Comparison of ENCODE assay signal across 13 mouse cellular contexts in the genomic region with DNA sequence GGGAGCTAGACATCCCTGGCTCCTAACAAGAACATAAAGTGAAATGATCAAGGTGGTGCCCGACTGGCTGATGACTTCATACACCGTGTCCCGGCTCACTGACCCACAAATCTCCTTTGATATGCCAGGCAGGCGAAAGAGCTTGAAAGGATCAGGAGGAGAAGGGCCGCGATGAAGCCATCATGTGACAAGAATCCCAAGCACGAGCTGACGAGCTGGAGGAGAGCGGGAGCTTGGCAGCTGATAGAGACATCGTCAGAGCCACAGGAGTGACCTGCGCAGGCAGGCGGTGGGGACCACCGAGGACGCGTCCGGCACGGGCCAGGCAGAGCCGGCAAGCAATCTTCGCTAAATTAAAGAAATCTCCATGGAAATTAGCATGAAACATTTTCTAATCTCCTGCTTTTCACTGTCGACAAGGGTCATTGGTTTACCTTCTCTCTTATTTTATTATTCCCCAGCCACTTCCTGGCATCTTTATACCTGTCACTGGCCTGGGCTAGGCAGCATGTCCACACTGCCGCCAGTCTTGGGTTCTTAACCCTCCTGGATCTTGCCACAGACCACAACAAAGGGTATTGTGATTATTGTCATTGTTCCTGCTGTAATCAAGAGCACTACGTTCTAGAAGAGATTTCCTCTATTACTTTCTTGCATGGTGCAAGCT.
A peak's percentile ranks its signal among the peaks of the same experiment; 100 is the strongest.
DNase-seq lines count a peak whose midpoint lies in the region; ATAC-seq lines count a peak whose summit lies in the region.
"Had no signal": no experiment of that assay in that cellular context is flagged by ENCODE, and none has a peak within 500 bp of the region (broad histone marks: within the 10 kb centered on the region; RNA-seq: fewer than 3 reads in every experiment).

No protein-coding gene starts in this region.

- no peaks in the 10 kb centered on the region for H3K4me1 ChIP-seq in forebrain, embryonic 14.5 days (ENCODE audit: control insufficient read depth, insufficient read depth, low read length)
- H3K4me1 ChIP-seq in midbrain, embryonic 12.5 days: peaks cover 9% of the 10 kb centered on the region; the same call in 1 of the 2 replicates
- H3K4me1 ChIP-seq: embryonic facial prominence, embryonic 15.5 days had no signal

- no peaks in the 10 kb centered on the region for H3K9me3 ChIP-seq in forebrain, embryonic 14.5 days (replicated peaks; ENCODE audit: control insufficient read depth, low read length)
- no peaks in the 10 kb centered on the region for H3K9me3 ChIP-seq in midbrain, embryonic 12.5 days
- H3K9me3 ChIP-seq: embryonic facial prominence, embryonic 15.5 days had no signal

- 57% methylated on average over 22 of the region's 22 CpGs for WGBS in forebrain, embryonic 14.5 days
- WGBS in midbrain, embryonic 12.5 days: 28% methylated on average over 22 of the region's 22 CpGs

- H3K27ac ChIP-seq in forebrain, embryonic 14.5 days (ENCODE audit: low read depth, low read length): no peak overlapping the region
- no peak overlapping the region for H3K27ac ChIP-seq in midbrain, embryonic 12.5 days (replicated peaks)
- H3K27ac ChIP-seq: embryonic facial prominence, embryonic 15.5 days; gastrocnemius, adult 2 months had no signal

- H3K36me3 ChIP-seq in forebrain, embryonic 14.5 days (ENCODE audit: control insufficient read depth, insufficient read depth, low read length): no peaks in the 10 kb centered on the region
- H3K36me3 ChIP-seq in midbrain, embryonic 12.5 days: no peaks in the 10 kb centered on the region
- H3K36me3 ChIP-seq: embryonic facial prominence, embryonic 15.5 days had no signal

- ATAC-seq in cerebellum, adult (ENCODE audit: insufficient number of reproducible peaks, low FRiP score, low TSS enrichment): no peak
- ATAC-seq in forebrain, embryonic 14.5 days: peak; percentile 52
- ATAC-seq in midbrain, embryonic 12.5 days (ENCODE audit: low FRiP score, low read depth): peak; percentile 92
- ATAC-seq: lung, postnatal 0 days had no signal

- no peak overlapping the region; the same call in 1 of the 2 replicates for H3K4me2 ChIP-seq in forebrain, embryonic 14.5 days (ENCODE audit: low read length)
- peak overlapping the region; percentile 45 for H3K4me2 ChIP-seq in midbrain, embryonic 12.5 days (replicated peaks)
- H3K4me2 ChIP-seq: embryonic facial prominence, embryonic 15.5 days had no signal

- H3K9ac ChIP-seq in forebrain, embryonic 14.5 days (ENCODE audit: low read length): no peak overlapping the region
- H3K9ac ChIP-seq in midbrain, embryonic 12.5 days (replicated peaks): no peak overlapping the region
- H3K9ac ChIP-seq: embryonic facial prominence, embryonic 15.5 days had no signal

- DNase-seq in cerebellum, postnatal 10 days: peak; percentile 35 to 42
- DNase-seq in 3134 (ENCODE audit: extremely low read depth, insufficient read length, low spot score): peak; percentile 3
- DNase-seq in forebrain, embryonic 14.5 days (ENCODE audit: low spot score): peak; percentile 24
- DNase-seq in urinary bladder, postnatal 14 days (ENCODE audit: low spot score): no peak
- no peak for DNase-seq in spleen, postnatal 4 days (ENCODE audit: low spot score in 2 of 2)
- DNase-seq in T-cell, adult 2 months (ENCODE audit: low spot score): no peak
- DNase-seq: adrenal gland, adult 2 months; gastrocnemius, adult 2 months; kidney, adult 18-20 months had no signal

- no peaks in the 10 kb centered on the region for H3K27me3 ChIP-seq in forebrain, embryonic 14.5 days (replicated peaks; ENCODE audit: control insufficient read depth, insufficient read depth, low read length)
- peaks cover 59% of the 10 kb centered on the region for H3K27me3 ChIP-seq in midbrain, embryonic 12.5 days
- H3K27me3 ChIP-seq: embryonic facial prominence, embryonic 15.5 days had no signal

- H3K4me3 ChIP-seq in forebrain, embryonic 14.5 days (ENCODE audit: low read depth, low read length): no peak overlapping the region
- peak overlapping the region; percentile 17; the same call in 1 of the 2 replicates for H3K4me3 ChIP-seq in midbrain, embryonic 12.5 days
- H3K4me3 ChIP-seq: embryonic facial prominence, embryonic 15.5 days; gastrocnemius, adult 2 months had no signal

Comparison
In these comparisons a context has a peak if more than half of its experiments do, and no peak if none do; other contexts are left out.
1. DNase-seq: peak in cerebellum, postnatal 10 days (2 of 2), 3134 (single experiment) and forebrain, embryonic 14.5 days (single experiment); none in urinary bladder, postnatal 14 days (single experiment), spleen, postnatal 4 days (0 of 2) and T-cell, adult 2 months (single experiment).